Mouse (Mus musculus) bone marrow, adult 2 months (tissue): ENCODE results near the gene Aldh5a1. TPM values are rescaled to one million over a fixed set of nuclear protein-coding genes. Genes with fewer than 3 reads are reported as not detected.
"Not testable (repeated sequence)": the region's sequence is repeated elsewhere in the genome, so short reads cannot be mapped to it uniquely, and the experiment has no call there.

Experiments
- H3K27ac ChIP-seq: fragments of 200-500 bp; 2 replicates; pipeline ENCODE4 v1.5.1; 2012; ENCODE audit warnings: low read depth, mild to moderate bottlenecking, control low read depth, inconsistent platforms, low read length; ENCODE audit not compliant: control insufficient read depth, poor library complexity, insufficient read depth
- H3K4me1 ChIP-seq: fragments of 200-500 bp; 2 replicates; pipeline ENCODE4 v1.6.1; 2011; ENCODE audit warnings: low read length; ENCODE audit not compliant: control insufficient read depth, insufficient read depth
- H3K4me3 ChIP-seq: fragments of 200-500 bp; replicated peaks from 2 replicates; pipeline ENCODE3; 2011; ENCODE audit warnings: mild to moderate bottlenecking, low read depth, low read length, control low read depth; ENCODE audit not compliant: control insufficient read depth
- CTCF ChIP-seq: fragments of 200-500 bp; IDR thresholded peaks from 2 replicates; pipeline ENCODE4 v1.5.1; 2011; ENCODE audit warnings: low read length, control low read depth; ENCODE audit not compliant: control insufficient read depth, insufficient read depth
- POLR2A ChIP-seq: fragments of 200-500 bp; IDR thresholded peaks from 2 replicates; pipeline ENCODE4 v1.6.1; 2011; ENCODE audit warnings: low read depth, mild to moderate bottlenecking, control low read depth, low read length, borderline replicate concordance; ENCODE audit not compliant: control insufficient read depth
- WGBS: fragments of 180-500 bp; shearing (Covaris S2); methylation state at CpG from one replicate; pipeline ENCODE4 v1.1.7; 2018; 5-methylcytosine and 5-hydroxymethylcytosine counted together
- polyA plus RNA-seq: library from polyadenylated mRNA; stranded (reverse); fragments of >200 nt; gene quantifications from 2 replicates; pipeline ENCODE4 v1.2.4, GENCODE M21; 2011; ENCODE audit warnings: low replicate concordance; ENCODE audit not compliant: missing spikeins, insufficient read depth, insufficient read length

Aldh5a1 gene
- 0.23 and 1.3 TPM in 2 replicates for polyA plus RNA-seq

DNA sequence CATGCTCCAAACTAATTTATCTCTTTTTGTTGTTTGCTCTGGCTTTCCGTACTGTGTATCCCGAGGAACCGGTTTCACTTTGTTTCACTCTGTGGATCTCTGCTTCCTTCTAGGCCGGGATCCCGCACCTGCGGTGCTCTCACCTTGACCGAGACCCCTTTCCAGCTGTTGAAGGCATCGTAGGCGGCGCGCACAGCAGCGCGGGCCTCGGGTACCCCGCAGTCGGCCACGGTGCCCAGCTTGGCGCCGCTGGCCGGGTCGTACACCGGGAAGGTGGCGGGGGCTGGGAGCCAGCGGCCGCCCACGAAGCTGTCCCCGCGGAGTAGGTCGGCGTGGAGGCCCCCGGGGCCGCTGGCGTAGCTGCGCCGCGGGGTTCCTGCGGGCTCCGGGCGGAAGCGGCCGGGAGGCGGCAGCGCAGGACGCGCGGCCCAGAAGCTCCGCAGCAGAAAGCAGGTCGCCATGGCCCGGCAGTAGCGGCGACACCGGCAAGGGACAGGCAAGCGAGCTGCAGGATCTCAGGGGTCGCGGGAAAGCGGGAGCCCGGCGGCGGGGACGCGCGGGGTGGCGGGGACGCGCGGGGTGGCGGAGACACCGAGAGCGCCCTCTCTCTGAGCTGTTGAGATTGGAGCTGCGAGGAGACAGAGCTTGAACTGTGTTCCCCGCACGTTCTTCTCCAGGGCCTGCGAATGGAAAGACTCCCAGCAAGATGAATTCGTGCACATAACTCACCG, at the start of gene Aldh5a1:
TSS of gene Aldh5a1 (minus strand) at position 554 of the 731 bp plus-strand sequence.
- Histone ChIP-seq H3K4me1 (no peaks in the 10 kb centered on the region; the same call in none of the 2 replicates), H3K27ac (0 out of 2 replicates have a peak within 1 kb of the TSS, but pooled peaks have one; percentile 38), H3K4me3 (peak within 1 kb of the TSS; percentile 65)
- TF ChIP-seq CTCF (no peak), POLR2A (no peak)
- WGBS, result under 1% methylated on average over 75 of the region's 75 CpGs

GRCm38 (mm10) chr13:24985435-24985834, 48.0 kb upstream of the Aldh5a1 start:
- 82% methylated on average over 2 of the region's 2 CpGs for WGBS
- H3K4me1 ChIP-seq, result peaks cover 4% of the 10 kb centered on the region; the same call in 1 of the 2 replicates
- TF ChIP-seq CTCF (no peak), POLR2A (no peak)
- H3K27ac ChIP-seq, result no peak overlapping the region
- H3K4me3 ChIP-seq, result no peak overlapping the region

DNA sequence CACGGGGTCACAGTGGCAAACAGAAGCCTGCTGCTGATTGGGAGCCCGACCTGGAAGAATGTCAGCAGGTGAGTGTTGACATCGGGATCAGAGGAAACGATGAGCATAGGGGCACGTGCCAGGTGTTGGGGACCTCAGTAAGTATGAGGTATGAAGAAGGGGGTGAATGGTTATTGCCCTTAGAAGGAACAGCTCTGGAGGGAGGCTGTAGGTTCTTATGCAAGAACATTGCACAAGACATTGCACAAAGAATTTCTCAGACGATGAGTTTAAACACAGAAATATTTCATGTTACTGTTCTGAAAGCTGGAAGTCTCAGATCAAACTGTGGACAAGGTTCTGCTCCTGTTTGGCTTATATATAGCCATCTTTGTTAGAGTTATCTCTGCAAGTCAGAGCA, 43.6 kb upstream of the Aldh5a1 start:
- Histone ChIP-seq H3K27ac (peak overlapping the region; percentile 14; the same call in 1 of the 2 replicates), H3K4me1 (peaks cover 5% of the 10 kb centered on the region; the same call in 1 of the 2 replicates), H3K4me3 (no peak overlapping the region)
- 36% methylated on average over 6 of the region's 6 CpGs for WGBS
- TF ChIP-seq CTCF (no peak), POLR2A (no peak)

- TF ChIP-seq CTCF (no peak), POLR2A (no peak)
- no peak overlapping the region for H3K27ac ChIP-seq
- H3K4me1 ChIP-seq, result peaks cover 5% of the 10 kb centered on the region; the same call in 1 of the 2 replicates
- 63% methylated on average over 5 of the region's 5 CpGs for WGBS
- no peak overlapping the region for H3K4me3 ChIP-seq
Measured at GRCm38 (mm10) chr13:24977820-24978342, 40.4 kb upstream of the Aldh5a1 start.

GRCm38 (mm10) chr13:24976384-24976783, 38.9 kb upstream of the Aldh5a1 start:
- H3K4me1 ChIP-seq, result peaks cover 3% of the 10 kb centered on the region; the same call in 1 of the 2 replicates
- no peak overlapping the region for H3K27ac ChIP-seq
- no peak overlapping the region for H3K4me3 ChIP-seq
- no peak for TF ChIP-seq POLR2A
- TF ChIP-seq CTCF, result no peak
- 78% methylated on average over 4 of the region's 4 CpGs for WGBS

DNA sequence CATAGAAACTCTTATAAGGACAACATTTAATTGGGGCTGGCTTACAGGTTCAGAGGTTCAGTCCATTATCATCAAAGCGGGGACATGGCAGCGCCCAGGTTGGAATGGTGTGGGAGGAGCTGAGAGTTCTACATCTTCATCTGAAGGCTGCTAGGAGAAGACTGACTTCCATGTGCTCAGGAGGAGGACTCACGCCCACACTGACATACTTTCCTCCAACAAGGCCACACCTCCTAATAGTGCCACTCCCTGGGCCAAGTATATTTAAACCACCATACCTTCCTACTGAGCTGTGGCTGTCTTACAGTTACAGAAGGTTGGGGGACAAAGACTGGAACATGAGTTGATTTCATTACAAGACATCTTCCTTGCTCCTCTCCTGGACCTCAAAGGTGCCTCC, 34.3 kb upstream of the Aldh5a1 start:
- H3K4me1 ChIP-seq, H3K27ac ChIP-seq, H3K4me3 ChIP-seq: not testable (repeated sequence)
- 68% methylated on average over 3 of the region's 3 CpGs for WGBS

DNA sequence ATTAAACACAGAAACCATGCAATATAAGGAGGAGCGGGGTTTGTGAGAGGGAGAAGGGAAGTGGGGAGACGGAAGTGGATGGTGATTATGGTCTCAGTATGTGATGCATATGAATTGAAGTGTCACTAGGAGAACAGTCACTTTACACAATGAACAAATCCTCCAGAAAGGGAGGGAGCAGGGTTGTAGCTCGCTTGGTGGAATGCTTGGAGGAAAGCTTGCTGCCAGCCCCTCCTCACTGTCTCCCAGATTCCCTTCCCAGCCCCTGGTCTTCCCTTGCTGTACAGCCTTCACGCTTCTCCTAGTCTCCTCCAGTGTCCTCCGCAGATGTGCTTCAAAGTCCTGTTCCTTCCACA, 28.4 kb upstream of the Aldh5a1 start:
- no peak overlapping the region for H3K27ac ChIP-seq
- TF ChIP-seq CTCF (no peak), POLR2A (no peak)
- H3K4me1 ChIP-seq, result no peaks in the 10 kb centered on the region; the same call in 1 of the 2 replicates
- 32% methylated on average over 5 of the region's 5 CpGs for WGBS
- peak overlapping the region; percentile 65 for H3K4me3 ChIP-seq

- Histone ChIP-seq H3K4me3 (peak overlapping the region; percentile 65), H3K4me1 (no peaks in the 10 kb centered on the region; the same call in none of the 2 replicates), H3K27ac (no peak overlapping the region)
- WGBS, result 10% methylated on average over 15 of the region's 15 CpGs
- no peak for TF ChIP-seq CTCF
- TF ChIP-seq POLR2A, result no peak
Measured at GRCm38 (mm10) chr13:24965130-24965845, 27.8 kb upstream of the Aldh5a1 start.
